Mouse (Mus musculus) forebrain, embryonic 10.5 days (tissue): ENCODE results near the gene Churc1. TPM values are rescaled to one million over a fixed set of nuclear protein-coding genes. Genes with fewer than 3 reads are reported as not detected.
A peak's percentile ranks its signal among the peaks of the same experiment; 100 is the strongest.

ENCODE experiments used
- DNase-seq: peaks from one replicate; pipeline ENCODE4 v3.0.0-alpha.2; 2017; ENCODE audit warnings: low spot score; ENCODE audit errors: extremely low spot score
- H3K27ac ChIP-seq: fragments of 300-500 bp; sonication (generic); 2 replicates; pipeline ENCODE4 v1.5.1; 2016; ENCODE audit warnings: mild to moderate bottlenecking
- H3K27me3 ChIP-seq: fragments of 300-500 bp; sonication (generic); 2 replicates; pipeline ENCODE4 v1.6.1; 2016; ENCODE audit warnings: mild to moderate bottlenecking; ENCODE audit not compliant: poor library complexity, severe bottlenecking
- H3K36me3 ChIP-seq: fragments of 300-500 bp; sonication (generic); replicated peaks from 2 replicates; pipeline ENCODE4 v1.6.1; 2016; ENCODE audit warnings: mild to moderate bottlenecking, moderate library complexity
- H3K4me1 ChIP-seq: fragments of 300-500 bp; sonication (generic); 2 replicates; pipeline ENCODE4 v1.6.1; 2016
- H3K4me3 ChIP-seq: fragments of 300-500 bp; sonication (generic); 2 replicates; pipeline ENCODE4 v1.5.1; 2016; ENCODE audit warnings: mild to moderate bottlenecking, moderate library complexity
- H3K9me3 ChIP-seq: fragments of 300-500 bp; sonication (generic); 2 replicates; pipeline ENCODE4 v1.6.1; 2016; ENCODE audit warnings: mild to moderate bottlenecking, moderate library complexity
- WGBS: fragments of 180-500 bp; shearing (Covaris S2); methylation state at CpG from one replicate; pipeline ENCODE4 v1.1.7; 2016; 5-methylcytosine and 5-hydroxymethylcytosine counted together
- polyA plus RNA-seq: library from polyadenylated mRNA; unstranded; fragments of >200 nt; fragmentation: Nextera tagmentation; extraction: Ambion mirVana; gene quantifications from 2 replicates; pipeline ENCODE4 v1.2.1, GENCODE M21; 2016

Churc1 gene
- polyA plus RNA-seq, 1 experiment from 2014 or later = 115 TPM

- peak overlapping the region; percentile 74 for H3K4me3 ChIP-seq
- H3K27me3 ChIP-seq = peaks cover 81% of the 10 kb centered on the region
- DNase-seq = peak; percentile 54
- peak overlapping the region; percentile 85 for H3K27ac ChIP-seq
- WGBS = under 1% methylated on average over 66 of the region's 66 CpGs
- H3K36me3 ChIP-seq = no peaks in the 10 kb centered on the region
- no peaks in the 10 kb centered on the region for H3K9me3 ChIP-seq
- H3K4me1 ChIP-seq = peaks cover 44% of the 10 kb centered on the region
Measured at GRCm38 (mm10) chr12:76822002-76822650, 56.8 kb downstream of the Churc1 start.

GRCm38 (mm10) chr12:76822651-76823041 lies 57.3 kb downstream of the Churc1 start, which contains the start of gene Rab15:
Rab15 (minus strand) TSS chr12:76822908.
- H3K27ac ChIP-seq = peak within 1 kb of the TSS; percentile 85
- no peaks in the 10 kb centered on the region for H3K9me3 ChIP-seq
- 2% methylated on average over 17 of the region's 17 CpGs for WGBS
- peaks cover 39% of the 10 kb centered on the region for H3K4me1 ChIP-seq
- no peaks in the 10 kb centered on the region for H3K36me3 ChIP-seq
- DNase-seq = no peak
- H3K4me3 ChIP-seq = peak within 1 kb of the TSS; percentile 74
- H3K27me3 ChIP-seq = peaks cover 81% of the 10 kb centered on the region

GRCm38 (mm10) chr12:76825283-76825682 lies 59.9 kb downstream of the Churc1 start:
- H3K27ac ChIP-seq = no peak overlapping the region
- peaks cover 60% of the 10 kb centered on the region for H3K27me3 ChIP-seq
- H3K4me1 ChIP-seq = peaks cover 25% of the 10 kb centered on the region
- 69% methylated on average over 4 of the region's 4 CpGs for WGBS
- no peaks in the 10 kb centered on the region for H3K9me3 ChIP-seq
- no peak for DNase-seq
- H3K36me3 ChIP-seq = no peaks in the 10 kb centered on the region
- H3K4me3 ChIP-seq = no peak overlapping the region

- H3K27ac ChIP-seq = no peak overlapping the region
- DNase-seq = no peak
- H3K36me3 ChIP-seq = no peaks in the 10 kb centered on the region
Measured at GRCm38 (mm10) chr12:76832704-76833103, 67.4 kb downstream of the Churc1 start.

More at GRCm38 (mm10) chr12:76832704-76833103, 67.4 kb downstream of the Churc1 start:
- Histone ChIP-seq H3K4me3 (no peak overlapping the region), H3K27me3 (no peaks in the 10 kb centered on the region), H3K9me3 (no peaks in the 10 kb centered on the region), H3K4me1 (0 out of 2 replicates have a peak, but pooled peaks cover 3% of the 10 kb centered on the region)
- WGBS = 11% methylated on average over 3 of the region's 3 CpGs

Other genes with a start within 250 kb of the Churc1 start
- 1.5 and 2.4 TPM in 2 replicates for gene Plekhg3, start 234.6 kb upstream of the Churc1 start, polyA plus RNA-seq
- gene Sptb, start 55.0 kb upstream of the Churc1 start, polyA plus RNA-seq = 3.5 and 5.4 TPM in 2 replicates
- 44.7 and 45.1 TPM in 2 replicates for gene Fntb, start 51 bp downstream of the Churc1 start, polyA plus RNA-seq
- 0.20 and 0.21 TPM in 2 replicates for gene Gpx2, start 30.0 kb downstream of the Churc1 start, polyA plus RNA-seq
- 8.3 and 9.2 TPM in 2 replicates for gene Rab15, start 57.4 kb downstream of the Churc1 start, polyA plus RNA-seq
- gene Max, start 196.7 kb downstream of the Churc1 start, polyA plus RNA-seq = 12.0 and 13.5 TPM in 2 replicates